Comparison of ENCODE assay signal across 8 mouse cellular contexts in genomic region chr1:120154232-120154631, GRCm38 (mm10). TPM values are rescaled to one million over a fixed set of nuclear protein-coding genes. Genes with fewer than 3 reads are reported as not detected.
A peak's percentile ranks its signal among the peaks of the same experiment; 100 is the strongest.
DNase-seq lines count a peak whose midpoint lies in the region; ATAC-seq and TF ChIP-seq lines count a peak whose summit lies in the region.
"Had no signal": no experiment of that assay in that cellular context is flagged by ENCODE, and none has a peak within 500 bp of the region (broad histone marks: within the 10 kb centered on the region; RNA-seq: fewer than 3 reads in every experiment).

No protein-coding gene starts in this region.

- no peaks in the 10 kb centered on the region for H3K36me3 ChIP-seq in kidney, adult 2 months (ENCODE audit: control insufficient read depth, insufficient read depth, low read length)
- no peaks in the 10 kb centered on the region for H3K36me3 ChIP-seq in kidney, embryonic 16.5 days (ENCODE audit: insufficient read depth, low read length)
- no peaks in the 10 kb centered on the region for H3K36me3 ChIP-seq in kidney, postnatal 0 days (ENCODE audit: insufficient read depth, low read length)
- H3K36me3 ChIP-seq in splenic B cell, adult 2 months (ENCODE audit: control insufficient read depth, insufficient read depth, low read length, poor library complexity, severe bottlenecking): no peaks in the 10 kb centered on the region
- H3K36me3 ChIP-seq: limb, embryonic 13.5 days had no signal

- H3K9ac ChIP-seq in kidney, embryonic 16.5 days (replicated peaks; ENCODE audit: low read length): no peak overlapping the region
- no peak overlapping the region for H3K9ac ChIP-seq in kidney, postnatal 0 days (ENCODE audit: low read depth, low read length)
- H3K9ac ChIP-seq: limb, embryonic 13.5 days had no signal

- peak; percentile 61 for TF ChIP-seq CTCF in kidney, adult 2 months (conservative IDR thresholded peaks at IDR 0.05; ENCODE audit: insufficient read depth, insufficient read length, low read depth, low read length)
- peak; percentile 74 for TF ChIP-seq CTCF in kidney, postnatal 0 days (IDR thresholded peaks at IDR 0.05; ENCODE audit: low read depth)

- H3K4me2 ChIP-seq in kidney, embryonic 16.5 days (replicated peaks; ENCODE audit: low read depth, low read length): no peak overlapping the region
- H3K4me2 ChIP-seq in kidney, postnatal 0 days (ENCODE audit: low read length): no peak overlapping the region
- H3K4me2 ChIP-seq: limb, embryonic 13.5 days had no signal

- no peak for TF ChIP-seq POLR2A in kidney, adult 2 months (IDR thresholded peaks at IDR 0.05; ENCODE audit: low read depth, low read length)

- ATAC-seq in kidney, embryonic 16.5 days (ENCODE audit: low FRiP score, low TSS enrichment): no peak
- no peak; the same call in 1 of the 2 replicates for ATAC-seq in kidney, postnatal 0 days (replicated peaks; ENCODE audit: low FRiP score, low read depth)

- H3K4me3 ChIP-seq in kidney, adult 2 months (ENCODE audit: insufficient read depth, low read depth, low read length): no peak overlapping the region
- H3K4me3 ChIP-seq in kidney, embryonic 16.5 days (ENCODE audit: low read length): no peak overlapping the region
- H3K4me3 ChIP-seq in kidney, postnatal 0 days (replicated peaks; ENCODE audit: low read depth, low read length): no peak overlapping the region
- H3K4me3 ChIP-seq: limb, embryonic 13.5 days had no signal

- peak; percentile 44 for DNase-seq in kidney, adult 2 months
- DNase-seq in urinary bladder, postnatal 36 days (ENCODE audit: low spot score in 2 of 2): peak; percentile 11 to 18
- no peak for DNase-seq in urinary bladder, postnatal 4 days (ENCODE audit: low spot score in 2 of 2)
- DNase-seq in adrenal gland, postnatal 36 days: peak; percentile 50 to 68
- DNase-seq in kidney, postnatal 0 days (ENCODE audit: low spot score): peak; percentile 66
- peak; percentile 70 for DNase-seq in splenic B cell, adult 2 months (ENCODE audit: low read depth, low spot score)

- no peaks in the 10 kb centered on the region for H3K9me3 ChIP-seq in kidney, embryonic 16.5 days (ENCODE audit: low read length)
- H3K9me3 ChIP-seq in kidney, postnatal 0 days (replicated peaks; ENCODE audit: low read length): no peaks in the 10 kb centered on the region
- H3K9me3 ChIP-seq: limb, embryonic 13.5 days had no signal

- H3K4me1 ChIP-seq in kidney, adult 2 months (ENCODE audit: control insufficient read depth, insufficient read depth, low read length): no peaks in the 10 kb centered on the region
- no peaks in the 10 kb centered on the region for H3K4me1 ChIP-seq in kidney, embryonic 16.5 days (ENCODE audit: insufficient read depth, low read length)
- H3K4me1 ChIP-seq in kidney, postnatal 0 days (replicated peaks; ENCODE audit: insufficient read depth, low read length): no peaks in the 10 kb centered on the region
- H3K4me1 ChIP-seq: limb, embryonic 13.5 days had no signal

- H3K27me3 ChIP-seq in kidney, adult 2 months (replicated peaks; ENCODE audit: control insufficient read depth, insufficient read depth, low read length): no peaks in the 10 kb centered on the region
- H3K27me3 ChIP-seq in kidney, embryonic 16.5 days (ENCODE audit: insufficient read depth, low read length): no peaks in the 10 kb centered on the region
- no peaks in the 10 kb centered on the region for H3K27me3 ChIP-seq in kidney, postnatal 0 days (ENCODE audit: insufficient read depth, low read length)
- no peaks in the 10 kb centered on the region for H3K27me3 ChIP-seq in splenic B cell, adult 2 months (ENCODE audit: control insufficient read depth, insufficient read depth, low read length, poor library complexity, severe bottlenecking)
- H3K27me3 ChIP-seq: limb, embryonic 13.5 days had no signal

- no peak overlapping the region for H3K27ac ChIP-seq in kidney, adult 2 months (ENCODE audit: insufficient read depth, low read depth, low read length)
- no peak overlapping the region for H3K27ac ChIP-seq in kidney, embryonic 16.5 days (ENCODE audit: low read length)
- no peak overlapping the region for H3K27ac ChIP-seq in kidney, postnatal 0 days
- H3K27ac ChIP-seq: limb, embryonic 13.5 days had no signal

RNA-seq across cellular contexts. Expression of gene 3110009E18Rik, which starts 33.2 kb away (rescaled TPM):
- 4.3 and 5.1 TPM in 2 replicates for polyA plus RNA-seq in kidney, adult 2 months (2012; rRNA removed)
- polyA plus RNA-seq in kidney, embryonic 16.5 days (2015; fragmentation: Nextera tagmentation; extraction: Ambion mirVana): 13.5 and 16.7 TPM in 2 replicates
- total RNA-seq in adrenal gland, postnatal 36 days (2021): 10 to 100 TPM; 10.6 to 12.1 TPM
- 19.3 and 22.5 TPM in 2 replicates for polyA plus RNA-seq in kidney, postnatal 0 days (2015; fragmentation: Nextera tagmentation; extraction: Ambion mirVana)

RNA-seq across cellular contexts. Expression of gene Dbi, which starts 33.4 kb away (rescaled TPM):
- 1,108 and 1,337 TPM in 2 replicates for polyA plus RNA-seq in kidney, adult 2 months (2012; rRNA removed)
- polyA plus RNA-seq in kidney, embryonic 16.5 days (2015; fragmentation: Nextera tagmentation; extraction: Ambion mirVana): 658 and 708 TPM in 2 replicates
- total RNA-seq in adrenal gland, postnatal 36 days (2021): 1,000 to 10,000 TPM in 1 of 2 experiments, 100 to 1,000 TPM in 1; 862 to 1,322 TPM
- 1,314 and 1,400 TPM in 2 replicates for polyA plus RNA-seq in kidney, postnatal 0 days (2015; fragmentation: Nextera tagmentation; extraction: Ambion mirVana)

Comparison
In these comparisons a context has a peak if more than half of its experiments do, and no peak if none do; other contexts are left out.
1. DNase-seq: peak in kidney, adult 2 months (single experiment), urinary bladder, postnatal 36 days (2 of 2), adrenal gland, postnatal 36 days (2 of 2), kidney, postnatal 0 days (single experiment) and splenic B cell, adult 2 months (single experiment); none in urinary bladder, postnatal 4 days (0 of 2).